Mouse (Mus musculus) hindbrain, postnatal 0 days (tissue): ENCODE data around the gene Stard7. TPM values are rescaled to one million over a fixed set of nuclear protein-coding genes. Genes with fewer than 3 reads are reported as not detected.
A peak's percentile ranks its signal among the peaks of the same experiment; 100 is the strongest.

Source experiments
- ATAC-seq: fragments of 200-750 bp; cut with Nextera tagmentation; 2 replicates; pipeline ENCODE4 v1.8.0; 2017; ENCODE audit warnings: mild to moderate bottlenecking, moderate TSS enrichment, moderate library complexity
- DNase-seq: peaks from one replicate; pipeline ENCODE4 v3.0.0-alpha.2; 2015; ENCODE audit warnings: low spot score
- H3K27ac ChIP-seq: fragments of 300-500 bp; sonication (generic); 2 replicates; pipeline ENCODE4 v1.5.1; 2014; ENCODE audit warnings: mild to moderate bottlenecking
- H3K27me3 ChIP-seq: fragments of 300-500 bp; sonication (generic); 2 replicates; pipeline ENCODE4 v1.6.1; 2014; ENCODE audit warnings: low read length, mixed read lengths; ENCODE audit not compliant: insufficient read depth
- H3K36me3 ChIP-seq: fragments of 300-500 bp; sonication (generic); 2 replicates; pipeline ENCODE4 v1.6.1; 2014; ENCODE audit warnings: low read length, mixed read lengths; ENCODE audit not compliant: insufficient read depth
- H3K4me1 ChIP-seq: fragments of 300-500 bp; sonication (generic); 2 replicates; pipeline ENCODE4 v1.6.1; 2014; ENCODE audit warnings: antibody characterized with exemption, low read length, mixed read lengths; ENCODE audit not compliant: insufficient read depth
- H3K4me2 ChIP-seq: fragments of 300-500 bp; sonication (generic); 2 replicates; pipeline ENCODE4 v1.6.1; 2014; ENCODE audit warnings: low read depth, mild to moderate bottlenecking, low read length, moderate library complexity, mixed read lengths
- H3K4me3 ChIP-seq: fragments of 300-500 bp; sonication (generic); 2 replicates; pipeline ENCODE4 v1.5.1; 2014; ENCODE audit warnings: low read length
- H3K9ac ChIP-seq: fragments of 300-500 bp; sonication (generic); replicated peaks from 2 replicates; pipeline ENCODE4 v1.6.1; 2014; ENCODE audit warnings: mild to moderate bottlenecking, low read length, moderate library complexity, mixed read lengths
- H3K9me3 ChIP-seq: fragments of 300-500 bp; sonication (generic); 2 replicates; pipeline ENCODE4 v1.6.1; 2016; ENCODE audit warnings: low read length, mixed read lengths
- CTCF ChIP-seq: IDR thresholded peaks from 2 replicates; pipeline ENCODE4 v1.5.1; 2016; ENCODE audit warnings: antibody characterized with exemption, control low read depth, low read depth
- WGBS: fragments of 180-500 bp; shearing (Covaris S2); extraction: QIAGEN DNeasy Blood & Tissue Kit; methylation state at CpG from one replicate; pipeline ENCODE4 v1.1.7; 2014; 5-methylcytosine and 5-hydroxymethylcytosine counted together
- polyA plus RNA-seq: library from polyadenylated mRNA; unstranded; fragments of >200 nt; fragmentation: Nextera tagmentation; extraction: Ambion mirVana; gene quantifications from 2 replicates; pipeline ENCODE4 v1.2.1, GENCODE M21; 2015
- total RNA-seq: library from RNA; depleted of rRNA; stranded (reverse); fragments of >200 nt; gene quantifications from 2 replicates; pipeline ENCODE4 v1.2.3, GENCODE M21; 2014

Gene Stard7
- total and polyA plus RNA-seq, 2 experiments from 2014 or later = 94.3 to 142 TPM

DNA sequence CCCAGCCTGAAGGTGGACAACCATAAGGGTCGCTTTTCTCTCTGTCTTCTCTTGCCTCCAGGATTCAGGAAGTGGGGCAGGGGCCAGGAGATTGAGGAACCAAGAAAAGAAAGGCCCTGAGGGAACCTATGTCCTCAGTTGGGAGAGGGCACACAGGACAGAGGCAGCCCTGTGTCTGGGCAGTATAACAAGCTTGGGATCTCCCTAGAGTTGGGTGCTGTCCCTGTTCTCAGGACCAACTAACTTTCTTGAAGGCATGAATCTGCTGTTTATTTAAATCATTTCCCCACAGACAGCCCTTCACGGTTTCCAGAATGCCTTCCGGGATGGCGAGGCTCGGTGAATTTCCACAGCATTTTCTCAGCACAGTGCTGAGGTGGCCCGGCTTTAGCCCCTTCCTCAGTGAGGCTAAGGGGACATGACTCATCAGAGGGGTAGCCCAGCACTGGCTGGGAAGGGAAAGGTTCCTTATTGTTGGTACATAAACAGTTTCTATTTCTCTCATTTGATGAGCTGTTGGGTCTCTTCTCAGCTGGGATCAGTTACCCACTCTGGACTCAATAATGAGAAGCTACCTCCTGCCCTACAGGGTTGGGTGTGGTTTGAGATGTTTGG lies 52.8 kb downstream of the Stard7 start:
- WGBS = 73% methylated on average over 6 of the region's 6 CpGs
- Histone ChIP-seq H3K9me3 (no peaks in the 10 kb centered on the region), H3K36me3 (no peaks in the 10 kb centered on the region), H3K4me3 (no peak overlapping the region), H3K4me1 (no peaks in the 10 kb centered on the region), H3K27me3 (no peaks in the 10 kb centered on the region), H3K9ac (no peak overlapping the region), H3K4me2 (no peak overlapping the region), H3K27ac (no peak overlapping the region)
- no peak for ATAC-seq
- no peak for TF ChIP-seq CTCF
- no peak for DNase-seq

DNA sequence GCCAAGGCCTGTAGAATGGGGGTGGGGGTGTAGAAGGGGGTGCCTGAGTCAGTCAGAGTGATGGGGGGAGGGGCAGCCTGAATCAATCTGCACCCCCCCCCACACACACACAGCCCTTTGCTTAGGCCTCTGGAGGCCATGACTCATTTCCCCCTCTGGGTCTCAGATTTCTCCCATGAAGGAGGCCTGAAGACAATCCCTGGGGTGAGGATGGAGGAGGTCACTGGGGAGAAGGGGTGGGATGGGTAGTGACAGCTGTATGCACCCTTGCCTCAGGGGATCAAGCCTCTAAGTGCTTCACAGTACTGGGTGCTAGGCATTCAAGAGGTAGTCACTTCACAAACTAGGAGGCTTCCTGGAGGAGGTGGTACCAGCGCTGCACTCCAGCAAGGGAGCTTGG lies 53.6 kb downstream of the Stard7 start:
- H3K36me3 ChIP-seq = no peaks in the 10 kb centered on the region
- no peaks in the 10 kb centered on the region for H3K4me1 ChIP-seq
- H3K4me2 ChIP-seq = no peak overlapping the region
- WGBS = 91% methylated on average over 1 of the region's 1 CpGs
- TF ChIP-seq CTCF = no peak
- DNase-seq (no peak), ATAC-seq (0 out of 2 replicates have a peak, but pooled peaks have one; percentile 10)
- no peaks in the 10 kb centered on the region for H3K27me3 ChIP-seq
- H3K27ac ChIP-seq = no peak overlapping the region
- no peak overlapping the region for H3K9ac ChIP-seq
- H3K4me3 ChIP-seq = no peak overlapping the region
- H3K9me3 ChIP-seq = no peaks in the 10 kb centered on the region

DNA sequence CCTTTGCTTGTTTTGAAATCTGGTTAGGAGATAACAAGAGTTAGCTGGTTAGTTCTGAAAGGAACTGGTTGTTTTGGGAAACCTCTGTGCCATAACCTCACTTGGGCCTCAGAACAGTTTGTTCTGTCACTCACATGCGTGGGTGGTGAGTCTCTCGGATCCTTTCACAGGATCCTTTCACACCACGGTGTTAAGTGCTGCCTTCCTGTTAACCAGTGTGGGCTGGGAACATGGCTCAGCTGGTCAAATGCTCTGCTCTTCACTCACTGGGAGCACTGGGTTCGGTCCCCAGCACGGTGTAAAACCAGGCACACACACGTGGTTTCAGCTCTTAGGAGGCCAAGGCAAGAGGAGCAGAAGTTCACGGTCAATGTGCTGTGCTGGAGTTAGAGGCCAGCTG lies 54.4 kb downstream of the Stard7 start:
- Histone ChIP-seq H3K9me3 (no peaks in the 10 kb centered on the region), H3K27me3 (no peaks in the 10 kb centered on the region), H3K4me3 (no peak overlapping the region), H3K9ac (no peak overlapping the region), H3K4me1 (no peaks in the 10 kb centered on the region), H3K36me3 (no peaks in the 10 kb centered on the region), H3K4me2 (no peak overlapping the region), H3K27ac (no peak overlapping the region)
- ATAC-seq (no peak), DNase-seq (no peak)
- no peak for TF ChIP-seq CTCF
- 78% methylated on average over 7 of the region's 7 CpGs for whole genome bisulfite sequencing

DNA sequence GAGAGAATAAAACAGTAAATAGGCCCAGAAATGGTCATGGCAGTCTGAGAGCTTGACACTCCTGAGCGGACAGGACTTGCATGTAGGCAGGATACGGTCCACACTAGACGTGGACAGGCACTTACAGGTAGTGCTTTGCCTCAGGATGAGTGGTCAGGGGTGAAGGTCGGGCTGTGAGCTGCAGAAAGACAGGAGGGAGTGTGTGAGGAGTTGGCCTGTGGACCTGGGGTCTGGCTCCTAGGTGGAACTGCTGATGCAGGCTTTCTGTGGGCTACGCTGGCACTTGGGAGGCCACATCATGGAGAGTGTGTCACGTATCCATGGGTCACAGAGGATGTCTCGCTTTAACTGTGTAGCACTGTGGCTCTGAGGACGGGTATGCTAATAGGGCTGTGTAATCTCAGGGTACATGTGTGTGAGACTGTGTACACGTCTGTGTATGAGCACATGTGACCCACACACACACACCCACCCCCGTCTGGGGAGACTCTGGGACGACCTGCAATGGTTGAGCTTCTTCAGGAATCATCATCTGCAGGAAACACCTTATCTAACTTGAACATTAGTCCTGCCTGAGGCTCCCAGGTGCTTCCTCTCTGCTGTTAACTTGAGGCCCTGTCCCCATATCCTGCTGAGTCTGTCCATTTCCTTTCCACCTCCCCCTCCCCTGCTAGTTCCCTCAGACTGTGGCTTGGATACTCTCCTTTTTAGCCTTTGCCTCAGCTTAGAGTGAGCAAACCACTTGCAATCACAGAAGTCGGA lies 58.3 kb downstream of the Stard7 start:
- no peak overlapping the region for H3K27ac ChIP-seq
- H3K9ac ChIP-seq = no peak overlapping the region
- no peak for ATAC-seq
- 77% methylated on average over 12 of the region's 12 CpGs for WGBS
- no peaks in the 10 kb centered on the region for H3K4me1 ChIP-seq
- no peaks in the 10 kb centered on the region for H3K9me3 ChIP-seq
- H3K36me3 ChIP-seq = no peaks in the 10 kb centered on the region
- TF ChIP-seq CTCF = no peak
- H3K27me3 ChIP-seq = no peaks in the 10 kb centered on the region
- no peak for DNase-seq
- H3K4me2 ChIP-seq = no peak overlapping the region
- no peak overlapping the region for H3K4me3 ChIP-seq

DNA sequence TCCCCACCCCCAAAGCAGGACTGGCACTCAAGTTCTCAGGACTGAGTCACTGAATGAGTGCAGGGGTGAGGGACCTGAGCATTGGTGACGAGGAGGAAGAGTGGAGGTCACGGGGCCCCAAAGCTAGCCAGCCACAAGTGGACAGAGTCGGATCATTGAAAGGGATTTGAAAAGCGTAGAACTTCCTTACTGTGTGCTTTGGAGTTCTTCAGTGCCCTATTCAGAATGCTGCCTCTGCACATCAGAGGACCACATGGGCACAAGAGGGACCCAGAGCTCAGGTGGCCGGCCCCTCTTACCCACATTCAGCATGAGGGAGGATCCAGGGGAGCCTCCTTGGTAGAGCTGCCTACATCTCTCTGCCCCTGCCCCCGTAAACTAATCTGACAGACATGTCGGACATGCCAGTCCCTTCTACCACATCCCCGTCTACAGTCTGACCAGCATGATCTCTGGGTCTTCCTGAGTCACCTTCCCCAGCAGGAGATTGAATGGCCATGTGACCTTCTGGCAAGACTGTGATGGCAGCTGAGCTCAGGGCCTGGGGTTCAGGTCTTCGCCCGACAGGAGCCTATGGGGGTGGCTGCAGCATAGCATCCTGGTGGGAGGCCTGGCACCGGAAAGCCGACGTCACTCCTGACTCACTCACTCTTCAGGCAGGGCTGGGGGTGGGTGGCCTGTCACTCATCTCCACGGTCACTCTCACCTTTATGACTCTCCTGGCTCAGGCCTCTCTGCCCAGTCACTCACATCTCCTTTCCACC lies 63.0 kb downstream of the Stard7 start:
- H3K9ac ChIP-seq = no peak overlapping the region
- peaks cover 4% of the 10 kb centered on the region; the same call in 1 of the 2 replicates for H3K27me3 ChIP-seq
- no peak for DNase-seq
- H3K9me3 ChIP-seq = no peaks in the 10 kb centered on the region
- 78% methylated on average over 14 of the region's 14 CpGs for WGBS
- ATAC-seq = no peak
- H3K4me2 ChIP-seq = no peak overlapping the region
- no peak for TF ChIP-seq CTCF
- peaks cover 12% of the 10 kb centered on the region for H3K4me1 ChIP-seq
- no peak overlapping the region for H3K4me3 ChIP-seq
- H3K27ac ChIP-seq = no peak overlapping the region
- H3K36me3 ChIP-seq = no peaks in the 10 kb centered on the region

DNA sequence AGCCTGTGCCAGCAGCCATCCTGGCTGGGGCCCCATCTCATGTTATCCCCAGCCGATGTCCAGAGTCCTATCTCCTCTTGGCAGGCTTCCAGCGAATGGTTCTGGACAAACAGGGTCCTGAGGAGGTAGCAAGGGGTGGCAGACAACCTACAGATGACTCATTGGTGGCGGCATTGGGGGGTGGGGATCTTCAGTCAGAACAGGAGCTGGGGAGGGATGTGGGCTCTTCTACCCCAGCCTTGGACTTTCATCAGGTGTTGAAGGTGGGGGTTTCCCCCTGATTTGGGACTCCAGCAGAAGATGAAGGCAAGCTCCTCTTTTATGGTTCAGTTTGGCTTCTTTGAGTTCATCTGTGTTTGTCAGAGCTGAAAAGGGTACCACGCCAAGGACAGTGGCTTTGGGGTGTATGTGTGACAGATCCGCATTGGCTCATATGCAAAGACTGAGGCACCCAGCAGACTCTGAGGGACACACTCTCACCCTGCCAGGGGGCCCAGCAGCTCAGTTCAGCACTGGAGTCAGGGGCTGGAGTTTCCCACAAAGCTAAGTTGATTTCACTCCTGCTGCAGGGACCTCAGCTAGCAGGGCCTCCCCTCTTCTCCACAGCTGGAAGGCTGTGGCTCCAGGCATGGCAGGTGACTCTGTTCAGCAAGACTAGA lies 64.1 kb downstream of the Stard7 start:
- no peaks in the 10 kb centered on the region for H3K36me3 ChIP-seq
- no peak overlapping the region for H3K9ac ChIP-seq
- 62% methylated on average over 5 of the region's 5 CpGs for WGBS
- no peak overlapping the region for H3K4me2 ChIP-seq
- no peaks in the 10 kb centered on the region for H3K9me3 ChIP-seq
- peaks cover 12% of the 10 kb centered on the region for H3K4me1 ChIP-seq
- DNase-seq (no peak), ATAC-seq (no peak)
- H3K27me3 ChIP-seq = peaks cover 4% of the 10 kb centered on the region
- no peak overlapping the region for H3K27ac ChIP-seq
- no peak for TF ChIP-seq CTCF
- H3K4me3 ChIP-seq = no peak overlapping the region
